Mouse (Mus musculus): ENCODE data around the gene Cr2. TPM values are rescaled to one million over a fixed set of nuclear protein-coding genes. Genes with fewer than 3 reads are reported as not detected.
"Not testable (repeated sequence)": the region's sequence is repeated elsewhere in the genome, so short reads cannot be mapped to it uniquely, and the experiment has no call there.

Gene Cr2
- total RNA-seq (2021) = under 1 TPM; 0.20 to 0.89 TPM
- long read RNA-seq = 0 reads

- DNase-seq (ENCODE audit: low spot score in 2 of 2) = peak; percentile 19 to 41
These were observed at the start of gene Cr2 for GRCm38 (mm10) chr1:195175980-195176931. Gene Cr2 (minus strand): TSS chr1:195176716.

- DNase-seq (ENCODE audit: low spot score in 2 of 2) = no peak
These were observed 45.3 kb upstream of the Cr2 start for GRCm38 (mm10) chr1:195221781-195222180.

DNA sequence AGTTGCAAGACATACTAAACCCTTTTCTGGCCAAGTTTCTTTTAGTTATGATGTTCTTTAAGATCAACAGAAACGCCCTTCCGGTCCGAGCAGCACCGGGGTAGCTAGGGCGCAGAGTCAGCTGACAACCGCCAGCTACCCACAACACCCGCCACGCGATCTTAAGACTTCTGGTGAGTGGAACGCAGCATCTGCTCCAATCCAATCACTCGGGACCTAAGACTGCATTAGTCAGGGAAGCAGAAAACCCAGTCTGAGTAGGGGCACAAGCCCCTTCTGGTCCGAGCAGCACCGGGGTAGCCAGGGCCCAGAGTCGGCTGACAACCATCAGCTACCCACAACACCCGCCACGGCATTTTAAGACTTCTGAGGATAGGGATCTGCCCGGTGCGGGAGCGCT lies 36.3 kb upstream of the Cr2 start:
- DNase-seq (ENCODE audit: low spot score in 2 of 2) = not testable (repeated sequence)

DNA sequence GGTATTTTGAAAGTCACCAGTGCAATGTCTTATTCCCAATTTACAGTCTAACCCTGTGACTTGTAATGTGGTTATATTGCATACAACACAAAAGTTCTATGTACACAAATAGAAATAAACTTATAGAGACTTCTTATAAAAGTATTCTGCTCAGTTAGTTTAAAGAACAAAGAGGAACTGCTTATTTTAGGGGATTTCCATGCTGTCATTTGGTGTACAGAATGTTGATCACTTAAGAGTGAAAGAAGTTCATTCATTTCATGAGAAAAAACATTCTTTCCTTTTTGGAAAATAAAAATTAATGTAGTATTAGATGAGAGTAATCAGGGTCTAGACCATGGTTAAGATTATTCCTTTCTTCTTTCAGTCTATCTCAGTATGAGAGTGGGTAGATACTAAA lies 8.2 kb upstream of the Cr2 start:
- no peak for DNase-seq (ENCODE audit: low spot score in 2 of 2)

- DNase-seq (ENCODE audit: low spot score in 2 of 2) = no peak
These were observed 11.3 kb downstream of the Cr2 start for GRCm38 (mm10) chr1:195164996-195165755.

GRCm38 (mm10) chr1:195132070-195132469 lies 44.4 kb downstream of the Cr2 start:
- peak in 1 of 2 experiments; percentile 4 for DNase-seq (ENCODE audit: low spot score in 2 of 2)

DNA sequence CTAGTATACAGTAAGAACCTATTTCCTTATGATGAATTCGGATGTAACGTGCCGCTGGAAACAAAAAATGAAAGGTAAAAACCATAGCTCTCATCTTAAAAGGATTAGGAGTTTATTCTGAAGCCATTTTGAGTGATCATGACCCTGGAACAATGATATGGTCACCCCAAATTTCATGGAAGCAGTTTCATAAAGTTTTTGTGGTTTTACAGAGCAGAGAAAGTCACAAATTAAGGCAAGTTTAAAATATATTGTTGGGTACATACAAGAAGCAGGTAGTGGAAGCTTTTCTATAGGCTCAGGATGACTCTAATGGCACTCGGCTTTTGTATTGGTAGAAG lies 44.9 kb downstream of the Cr2 start:
- no peak for DNase-seq (ENCODE audit: low spot score in 2 of 2)

DNA sequence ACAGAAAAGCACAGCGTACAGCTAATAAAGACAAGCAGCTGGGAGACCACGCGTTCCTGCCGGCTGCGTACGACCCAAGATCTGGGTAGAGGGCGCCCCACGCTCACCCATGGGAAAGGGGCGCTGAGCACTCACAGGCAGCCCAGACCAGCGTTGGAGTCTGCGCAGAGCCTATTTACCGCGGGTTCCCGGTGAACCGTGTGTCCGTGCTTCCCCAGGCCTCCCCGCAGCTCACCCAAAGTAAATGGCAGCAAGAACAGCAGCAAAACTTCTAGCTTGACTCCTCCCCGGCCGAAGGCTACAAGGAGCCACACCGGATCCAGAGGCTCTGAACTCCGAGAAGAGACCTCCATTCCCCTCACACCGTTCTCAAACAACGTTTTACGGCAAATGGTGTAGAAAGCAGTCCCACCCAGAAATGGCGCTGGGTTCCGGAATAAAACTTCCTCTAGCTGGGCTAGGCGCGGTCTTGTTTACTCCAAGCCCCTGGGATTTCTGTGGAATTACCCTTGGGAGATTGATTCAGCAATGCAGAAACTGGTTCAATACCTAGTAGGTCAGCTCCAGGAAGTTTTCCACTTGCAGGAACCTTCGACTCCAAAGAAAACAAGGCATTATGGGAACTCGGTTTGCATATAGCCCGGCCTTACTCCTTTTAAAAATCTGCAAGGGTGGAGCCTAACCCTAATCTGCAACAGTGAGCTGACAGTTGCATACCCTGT lies 45.4 kb downstream of the Cr2 start, which contains the start of gene Cr1l:
Gene Cr1l (minus strand): TSS at position 634 of the 722 bp plus-strand sequence.
- peak; percentile 87 to 93 for DNase-seq (ENCODE audit: low spot score in 2 of 2)

GRCm38 (mm10) chr1:195130479-195130878 lies 46.0 kb downstream of the Cr2 start:
- no peak for DNase-seq (ENCODE audit: low spot score in 2 of 2)

DNA sequence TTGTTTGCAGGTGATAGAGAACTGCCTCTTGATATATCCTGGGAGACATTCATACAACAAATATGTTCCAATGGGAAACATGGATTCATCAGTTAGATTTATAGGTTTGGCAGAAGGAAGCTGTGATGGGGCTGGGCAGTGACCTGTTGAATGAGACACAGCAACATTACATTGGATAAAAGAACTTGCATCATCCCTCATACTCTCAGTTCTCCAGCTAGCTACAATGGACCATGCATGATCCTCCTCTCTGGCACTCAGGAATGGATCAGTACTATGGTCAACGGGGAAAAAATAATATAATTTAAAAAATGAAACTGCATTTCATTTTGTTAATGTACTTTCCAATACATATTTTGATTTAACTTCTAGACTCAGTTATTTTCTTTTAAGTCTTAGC lies 46.6 kb downstream of the Cr2 start:
- no peak for DNase-seq (ENCODE audit: low spot score in 2 of 2)

- no peak for DNase-seq (ENCODE audit: low spot score in 2 of 2)
These were observed 62.1 kb downstream of the Cr2 start for GRCm38 (mm10) chr1:195114414-195114813.

- no peak for DNase-seq (ENCODE audit: low spot score in 2 of 2)
These were observed 62.9 kb downstream of the Cr2 start for GRCm38 (mm10) chr1:195113621-195114020.

- no peak for DNase-seq (ENCODE audit: low spot score in 2 of 2)
These were observed 75.8 kb downstream of the Cr2 start for GRCm38 (mm10) chr1:195100693-195101092.

GRCm38 (mm10) chr1:195098004-195098403 lies 78.5 kb downstream of the Cr2 start:
- no peak for DNase-seq (ENCODE audit: low spot score in 2 of 2)

DNA sequence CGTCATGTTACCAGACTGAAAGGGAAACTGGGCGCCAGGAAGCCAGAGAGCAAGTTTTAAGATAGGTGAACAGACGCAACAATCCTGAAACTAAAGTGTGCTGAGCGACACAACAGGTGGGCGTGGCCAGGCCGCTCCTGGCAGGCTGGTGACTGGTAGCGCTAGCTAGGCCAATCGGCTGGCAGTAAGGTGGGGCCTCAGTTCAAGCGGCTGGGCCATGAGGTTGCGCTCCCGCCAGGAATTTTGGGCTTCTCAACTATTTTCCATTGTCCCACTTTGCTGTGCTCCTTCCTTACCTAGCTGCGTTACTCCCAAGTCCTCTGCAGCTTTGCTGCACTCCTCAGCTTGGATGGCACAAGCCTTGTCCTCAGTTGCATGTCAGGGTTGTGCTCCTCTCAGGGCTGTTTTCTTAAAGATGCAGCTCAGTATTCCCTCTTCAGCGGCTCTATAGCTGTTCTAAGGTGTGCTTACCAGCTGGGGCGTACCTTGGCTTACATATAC lies 84.2 kb downstream of the Cr2 start, which contains the start of gene Cd46:
Gene Cd46 (minus strand): TSS at position 30 of the 501 bp plus-strand sequence.
- DNase-seq (ENCODE audit: low spot score in 2 of 2) = peak; percentile 11 to 29

GRCm38 (mm10) chr1:195091699-195092219 lies 84.8 kb downstream of the Cr2 start:
- DNase-seq (ENCODE audit: low spot score in 2 of 2) = no peak

Other genes with a start within 250 kb of the Cr2 start
- gene Cd34, start 237.9 kb downstream of the Cr2 start, total RNA-seq (2021) = 10 to 100 TPM; 26.4 to 33.6 TPM
- 1 to 10 TPM; 2.6 to 3.9 TPM for gene Cd46, start 84.5 kb downstream of the Cr2 start, total RNA-seq (2021)
- 10 to 100 TPM; 35.8 to 39.0 TPM for gene Cr1l, start 45.1 kb downstream of the Cr2 start, total RNA-seq (2021)

Measured in layer of hippocampus, adult 18-20 months (tissue).